Mouse (Mus musculus) heart, adult 9 months (tissue): ENCODE data around the gene Notch2.
A peak's percentile ranks its signal among the peaks of the same experiment; 100 is the strongest.

Experiments
- DNase-seq, 2 experiments: peaks; one replicate each; pipeline ENCODE4 v3.0.0; 2022; ENCODE audit warnings: low spot score in 2 of 2

Notch2 gene

GRCm38 (mm10) chr3:98051407-98051968, 38.2 kb downstream of the Notch2 start:
- DNase-seq: no peak

- DNase-seq: no peak
These were observed 39.4 kb downstream of the Notch2 start for GRCm38 (mm10) chr3:98052507-98053430.

- no peak for DNase-seq
These were observed 40.5 kb downstream of the Notch2 start for GRCm38 (mm10) chr3:98053817-98054216.

GRCm38 (mm10) chr3:98054334-98055007, 41.1 kb downstream of the Notch2 start:
- DNase-seq: no peak

GRCm38 (mm10) chr3:98055008-98055345, 41.6 kb downstream of the Notch2 start:
- DNase-seq: no peak

- peak in 1 of 2 experiments; percentile 26 for DNase-seq
These were observed 42.7 kb downstream of the Notch2 start for GRCm38 (mm10) chr3:98055808-98056728.

- DNase-seq: peak; percentile 54 to 70
These were observed 43.6 kb downstream of the Notch2 start for GRCm38 (mm10) chr3:98056956-98057365.

- DNase-seq: no peak
These were observed 45.7 kb downstream of the Notch2 start for GRCm38 (mm10) chr3:98059076-98059475.

GRCm38 (mm10) chr3:98060981-98061660, 47.8 kb downstream of the Notch2 start:
- DNase-seq: no peak

- DNase-seq: no peak
These were observed 48.5 kb downstream of the Notch2 start for GRCm38 (mm10) chr3:98061661-98062330.

GRCm38 (mm10) chr3:98062591-98063185, 49.4 kb downstream of the Notch2 start:
- no peak for DNase-seq

GRCm38 (mm10) chr3:98063186-98063771, 50.0 kb downstream of the Notch2 start:
- peak; percentile 63 to 71 for DNase-seq

GRCm38 (mm10) chr3:98063833-98064232, 50.5 kb downstream of the Notch2 start:
- no peak for DNase-seq

GRCm38 (mm10) chr3:98065004-98065403, 51.7 kb downstream of the Notch2 start:
- DNase-seq: no peak

GRCm38 (mm10) chr3:98066434-98066833, 53.1 kb downstream of the Notch2 start:
- DNase-seq: no peak

GRCm38 (mm10) chr3:98067413-98067812, 54.1 kb downstream of the Notch2 start:
- no peak for DNase-seq

GRCm38 (mm10) chr3:98067852-98068491, 54.6 kb downstream of the Notch2 start:
- DNase-seq: no peak

- no peak for DNase-seq
These were observed 55.8 kb downstream of the Notch2 start for GRCm38 (mm10) chr3:98069161-98069560.

GRCm38 (mm10) chr3:98069856-98070255, 56.5 kb downstream of the Notch2 start:
- DNase-seq: no peak
